Mouse (Mus musculus): ENCODE data around the gene Spata17.

DNA sequence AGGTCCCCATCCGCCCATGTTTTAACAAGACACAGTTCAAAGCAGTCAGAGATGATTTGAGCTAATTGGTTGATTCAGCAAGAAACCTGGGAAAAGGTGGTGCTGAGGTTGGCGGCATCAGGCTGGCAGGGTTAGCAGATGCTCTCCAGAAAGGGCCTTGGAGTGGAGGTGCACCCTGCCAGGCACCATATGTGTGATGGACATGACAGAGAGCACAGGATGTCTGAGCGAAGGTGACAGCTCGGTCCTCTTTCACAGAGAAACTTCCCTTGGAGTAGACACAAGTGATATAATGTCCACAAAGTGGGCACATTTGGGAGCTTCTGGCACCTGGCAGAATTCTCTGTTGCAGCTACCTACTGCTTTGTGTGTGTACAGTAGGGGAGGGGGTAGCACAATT, 203.7 kb downstream of the Spata17 start:
- TF ChIP-seq CTCF (IDR thresholded peaks at IDR 0.05; ENCODE audit: low read depth) (no peak), EP300 (IDR thresholded peaks at IDR 0.05; ENCODE audit: low read depth) (no peak)

Data from liver, embryonic 14.5 days (tissue).